Mouse (Mus musculus) left cerebral cortex, postnatal 25 days (tissue): ENCODE measurements at regions not wholly inside any gene's neighbourhood (a gene's known extent, or its start where the extent isn't known, plus 50 kb on each side); places are given as distances from the start of the nearest gene placed in this dataset.

Experiments used
- DNase-seq, 2 experiments: peaks; one replicate each; pipeline ENCODE4 v3.0.0; 2022; ENCODE audit warnings: low spot score in 2 of 2, mixed read lengths in 1 of 2
- intact Hi-C: fragments of 180-260 bp; cut with DNase I; formaldehyde crosslinking; loops from one replicate; pipeline ENCODE4 v1.15.1; 2025

- intact Hi-C loops = no loop called here
These were observed 106.9 kb upstream of the Nectin3 start for GRCm38 (mm10) chr16:46605001-46605878.

GRCm38 (mm10) chr16:46592618-46593253, 94.4 kb upstream of the Nectin3 start:
- intact Hi-C loops = no loop called here

More at GRCm38 (mm10) chr16:46605001-46605878, 106.9 kb upstream of the Nectin3 start:
- DNase-seq = no peak

GRCm38 (mm10) chr16:46587056-46587455, 88.7 kb upstream of the Nectin3 start:
- intact Hi-C loops = no loop called here
- DNase-seq = peak in 1 of 2 experiments; percentile 62

More at GRCm38 (mm10) chr16:46592618-46593253, 94.4 kb upstream of the Nectin3 start:
- DNase-seq = no peak

- intact Hi-C loops = loop anchor here (5.0 kb wide), 1 partner anchor 87 kb away; the partner anchor contains the start of gene Nectin3
- DNase-seq = no peak
These were observed 86.2 kb upstream of the Nectin3 start for GRCm38 (mm10) chr16:46584502-46584901.

GRCm38 (mm10) chr16:46581115-46581514, 82.8 kb upstream of the Nectin3 start:
- intact Hi-C loops = loop anchor here (5.0 kb wide), 1 partner anchor 84 kb away; the partner anchor contains the start of gene Nectin3
- DNase-seq = peak; percentile 37 to 87

GRCm38 (mm10) chr16:46574221-46574620, 75.9 kb upstream of the Nectin3 start:
- intact Hi-C loops = no loop called here
- DNase-seq = peak in 1 of 2 experiments; percentile 19

- DNase-seq = no peak
- intact Hi-C loops = no loop called here
These were observed 69.1 kb upstream of the Nectin3 start for GRCm38 (mm10) chr16:46567446-46567845.

GRCm38 (mm10) chr16:46566020-46566581, 67.8 kb upstream of the Nectin3 start:
- intact Hi-C loops = no loop called here
- peak in 1 of 2 experiments; percentile 53 for DNase-seq

- DNase-seq = no peak
- intact Hi-C loops = no loop called here
These were observed 59.0 kb upstream of the Nectin3 start for GRCm38 (mm10) chr16:46557281-46557680.

- DNase-seq = no peak
- intact Hi-C loops = no loop called here
These were observed 49.9 kb upstream of the Nectin3 start for GRCm38 (mm10) chr16:46548207-46548606.
